Mouse (Mus musculus) cerebellum, postnatal 10 days (tissue): ENCODE results near the gene Gtpbp8.

Experiments
- DNase-seq, 2 experiments: peaks; one replicate each; pipeline ENCODE4 v3.0.0; 2021; ENCODE audit warnings: mixed read lengths in 2 of 2

The Gtpbp8 gene

GRCm38 (mm10) chr16:44745866-44746562 lies at the start of gene Gtpbp8:
TSS of gene Gtpbp8 (minus strand) at chr16:44746363.
- DNase-seq: peak; percentile 92 to 94

- no peak for DNase-seq
Observed at GRCm38 (mm10) chr16:44794416-44794815, 48.3 kb upstream of the Gtpbp8 start.

GRCm38 (mm10) chr16:44786934-44787333 lies 40.8 kb upstream of the Gtpbp8 start:
- no peak for DNase-seq

GRCm38 (mm10) chr16:44780751-44781150 lies 34.6 kb upstream of the Gtpbp8 start:
- DNase-seq: no peak

GRCm38 (mm10) chr16:44779494-44779893 lies 33.3 kb upstream of the Gtpbp8 start:
- no peak for DNase-seq

- DNase-seq: no peak
Observed at GRCm38 (mm10) chr16:44778538-44779147, 32.5 kb upstream of the Gtpbp8 start.

GRCm38 (mm10) chr16:44774201-44774600 lies 28.0 kb upstream of the Gtpbp8 start:
- no peak for DNase-seq

GRCm38 (mm10) chr16:44773673-44774072 lies 27.5 kb upstream of the Gtpbp8 start:
- no peak for DNase-seq

- no peak for DNase-seq
Observed at GRCm38 (mm10) chr16:44772577-44772976, 26.4 kb upstream of the Gtpbp8 start.

- peak; percentile 12 to 51 for DNase-seq
Observed at GRCm38 (mm10) chr16:44767967-44768366, 21.8 kb upstream of the Gtpbp8 start.

- DNase-seq: no peak
Observed at GRCm38 (mm10) chr16:44767506-44767905, 21.3 kb upstream of the Gtpbp8 start.

- DNase-seq: no peak
Observed at GRCm38 (mm10) chr16:44766320-44766892, 20.2 kb upstream of the Gtpbp8 start.

- DNase-seq: no peak
Observed at GRCm38 (mm10) chr16:44765555-44766319, 19.6 kb upstream of the Gtpbp8 start, which contains the start of gene Cd200r1. TSS of gene Cd200r1 (plus strand) at chr16:44765736.

- DNase-seq: no peak
Observed at GRCm38 (mm10) chr16:44761811-44762210, 15.6 kb upstream of the Gtpbp8 start.

- no peak for DNase-seq
Observed at GRCm38 (mm10) chr16:44757700-44758099, 11.5 kb upstream of the Gtpbp8 start.

- DNase-seq: no peak
Observed at GRCm38 (mm10) chr16:44748007-44748406, 1.8 kb upstream of the Gtpbp8 start.

- DNase-seq: no peak
Observed at GRCm38 (mm10) chr16:44745471-44745865, 695 bp downstream of the Gtpbp8 start.

GRCm38 (mm10) chr16:44742753-44743152 lies 3.4 kb downstream of the Gtpbp8 start:
- DNase-seq: no peak

- DNase-seq: no peak
Observed at GRCm38 (mm10) chr16:44736118-44736517, 10.0 kb downstream of the Gtpbp8 start.

- DNase-seq: no peak
Observed at GRCm38 (mm10) chr16:44735676-44736075, 10.5 kb downstream of the Gtpbp8 start.

GRCm38 (mm10) chr16:44734059-44734458 lies 12.1 kb downstream of the Gtpbp8 start:
- DNase-seq: no peak

GRCm38 (mm10) chr16:44727525-44727924 lies 18.6 kb downstream of the Gtpbp8 start:
- no peak for DNase-seq
